Mouse (Mus musculus) heart, embryonic 11.5 days (tissue): Measurements from ENCODE around the gene Chat. TPM values are rescaled to one million over a fixed set of nuclear protein-coding genes. Genes with fewer than 3 reads are reported as not detected.

ENCODE experiments used
- ATAC-seq: fragments of 200-750 bp; cut with Nextera tagmentation; replicated peaks from 2 replicates; pipeline ENCODE4 v1.8.0; 2017; ENCODE audit warnings: moderate library complexity; ENCODE audit not compliant: insufficient number of reproducible peaks, low FRiP score, low TSS enrichment
- H3K27ac ChIP-seq: fragments of 300-500 bp; sonication (generic); 2 replicates; pipeline ENCODE4 v1.5.1; 2014; ENCODE audit warnings: mild to moderate bottlenecking, low read depth, low read length
- H3K27me3 ChIP-seq: fragments of 300-500 bp; sonication (generic); 2 replicates; pipeline ENCODE4 v1.6.1; 2014; ENCODE audit warnings: mild to moderate bottlenecking, low read length, mixed read lengths; ENCODE audit not compliant: control insufficient read depth, insufficient read depth
- H3K36me3 ChIP-seq: fragments of 300-500 bp; sonication (generic); 2 replicates; pipeline ENCODE4 v1.6.1; 2014; ENCODE audit warnings: mild to moderate bottlenecking, low read length, moderate library complexity, mixed read lengths; ENCODE audit not compliant: control insufficient read depth, insufficient read depth
- H3K4me1 ChIP-seq: fragments of 300-500 bp; sonication (generic); 2 replicates; pipeline ENCODE4 v1.6.1; 2014; ENCODE audit warnings: low read length; ENCODE audit not compliant: control insufficient read depth, insufficient read depth
- H3K4me2 ChIP-seq: fragments of 300-500 bp; sonication (generic); 2 replicates; pipeline ENCODE4 v1.6.1; 2014; ENCODE audit warnings: mild to moderate bottlenecking, moderate library complexity
- H3K4me3 ChIP-seq: fragments of 300-500 bp; sonication (generic); 2 replicates; pipeline ENCODE4 v1.5.1; 2014; ENCODE audit warnings: low read depth, low read length
- H3K9ac ChIP-seq: fragments of 300-500 bp; sonication (generic); 2 replicates; pipeline ENCODE4 v1.6.1; 2014; ENCODE audit warnings: mild to moderate bottlenecking, low read depth, low read length, moderate library complexity
- H3K9me3 ChIP-seq: fragments of 300-500 bp; sonication (generic); replicated peaks from 2 replicates; pipeline ENCODE4 v1.6.1; 2016; ENCODE audit warnings: low read length; ENCODE audit not compliant: control insufficient read depth
- WGBS: fragments of 180-500 bp; shearing (Covaris S2); extraction: QIAGEN DNeasy Blood & Tissue Kit; methylation state at CpG from one replicate; pipeline ENCODE4 v1.1.7; 2014; ENCODE audit not compliant: insufficient replicate concordance; 5-methylcytosine and 5-hydroxymethylcytosine counted together
- polyA plus RNA-seq: library from polyadenylated mRNA; unstranded; fragments of >200 nt; fragmentation: Nextera tagmentation; extraction: Ambion mirVana; gene quantifications from 2 replicates; pipeline ENCODE4 v1.2.1, GENCODE M21; 2014

Gene Chat
- polyA plus RNA-seq, 1 experiment from 2014 or later, result not detected

- ATAC-seq, result no peak
- H3K36me3 ChIP-seq, result no peaks in the 10 kb centered on the region
- no peaks in the 10 kb centered on the region for H3K4me1 ChIP-seq
- no peak overlapping the region for H3K4me3 ChIP-seq
- H3K9me3 ChIP-seq, result no peaks in the 10 kb centered on the region; the same call in 1 of the 2 replicates
- WGBS, result 75% methylated on average over 9 of the region's 9 CpGs
- no peak overlapping the region for H3K27ac ChIP-seq
- H3K9ac ChIP-seq, result no peak overlapping the region
- H3K4me2 ChIP-seq, result no peak overlapping the region
- no peaks in the 10 kb centered on the region for H3K27me3 ChIP-seq
Measured at GRCm38 (mm10) chr14:32502764-32503688, 37.2 kb upstream of the Chat start.

GRCm38 (mm10) chr14:32501303-32501702 lies 35.5 kb upstream of the Chat start:
- Histone ChIP-seq H3K36me3 (no peaks in the 10 kb centered on the region), H3K4me3 (no peak overlapping the region)
- ATAC-seq, result no peak

GRCm38 (mm10) chr14:32496115-32496850 lies 30.5 kb upstream of the Chat start:
- Histone ChIP-seq H3K27me3 (peaks cover 10% of the 10 kb centered on the region; the same call in 1 of the 2 replicates), H3K9ac (no peak overlapping the region), H3K4me1 (no peaks in the 10 kb centered on the region; the same call in 1 of the 2 replicates), H3K4me3 (no peak overlapping the region), H3K4me2 (no peak overlapping the region), H3K27ac (no peak overlapping the region), H3K9me3 (no peaks in the 10 kb centered on the region; the same call in 1 of the 2 replicates), H3K36me3 (no peaks in the 10 kb centered on the region)
- 70% methylated on average over 8 of the region's 8 CpGs for WGBS
- ATAC-seq, result no peak

More at GRCm38 (mm10) chr14:32501303-32501702, 35.5 kb upstream of the Chat start:
- WGBS, result 71% methylated on average over 2 of the region's 2 CpGs
- no peaks in the 10 kb centered on the region for H3K4me1 ChIP-seq
- H3K27ac ChIP-seq, result no peak overlapping the region
- H3K4me2 ChIP-seq, result no peak overlapping the region
- no peak overlapping the region for H3K9ac ChIP-seq
- no peaks in the 10 kb centered on the region; the same call in 1 of the 2 replicates for H3K9me3 ChIP-seq
- no peaks in the 10 kb centered on the region for H3K27me3 ChIP-seq

- 20% methylated on average over 13 of the region's 13 CpGs for WGBS
- Histone ChIP-seq H3K4me1 (no peaks in the 10 kb centered on the region; the same call in 1 of the 2 replicates), H3K4me3 (no peak overlapping the region), H3K27ac (no peak overlapping the region), H3K36me3 (no peaks in the 10 kb centered on the region), H3K4me2 (peak overlapping the region; percentile 49), H3K27me3 (peaks cover 10% of the 10 kb centered on the region; the same call in 1 of the 2 replicates), H3K9me3 (no peaks in the 10 kb centered on the region), H3K9ac (no peak overlapping the region)
- no peak for ATAC-seq
Measured at GRCm38 (mm10) chr14:32492521-32492920, 26.7 kb upstream of the Chat start.

DNA sequence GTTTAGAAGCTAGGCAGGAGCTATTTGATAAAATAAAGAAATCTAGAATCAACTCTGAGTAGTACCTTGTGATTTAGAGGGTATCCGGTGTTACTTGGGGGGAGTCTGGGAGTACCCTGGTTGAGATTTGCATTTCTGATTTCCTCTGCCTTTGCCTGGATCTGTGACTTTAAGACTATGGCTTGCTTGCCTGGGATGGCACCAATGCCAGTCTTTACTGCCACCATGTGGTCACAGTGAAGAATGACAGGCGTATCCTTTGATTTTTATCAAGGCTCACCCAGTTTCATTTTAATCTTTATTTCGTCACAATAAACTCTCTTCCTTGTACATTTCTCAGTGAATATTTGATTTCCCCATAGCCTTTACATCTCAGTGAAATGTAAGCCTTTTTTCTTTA lies 16.3 kb upstream of the Chat start:
- Histone ChIP-seq H3K27me3 (no peaks in the 10 kb centered on the region; the same call in 1 of the 2 replicates), H3K9me3 (no peaks in the 10 kb centered on the region), H3K4me3 (no peak overlapping the region), H3K9ac (no peak overlapping the region), H3K4me2 (no peak overlapping the region), H3K36me3 (no peaks in the 10 kb centered on the region), H3K4me1 (no peaks in the 10 kb centered on the region), H3K27ac (no peak overlapping the region)
- no peak for ATAC-seq
- 13% methylated on average over 3 of the region's 3 CpGs for WGBS

- WGBS, result 53% methylated on average over 1 of the region's 1 CpGs
- H3K4me3 ChIP-seq, result no peak overlapping the region
- no peaks in the 10 kb centered on the region for H3K9me3 ChIP-seq
- no peak overlapping the region for H3K27ac ChIP-seq
- no peaks in the 10 kb centered on the region for H3K4me1 ChIP-seq
- H3K4me2 ChIP-seq, result no peak overlapping the region
- peaks cover 2% of the 10 kb centered on the region; the same call in 1 of the 2 replicates for H3K27me3 ChIP-seq
- ATAC-seq, result no peak
- H3K36me3 ChIP-seq, result no peaks in the 10 kb centered on the region
- H3K9ac ChIP-seq, result no peak overlapping the region
Measured at GRCm38 (mm10) chr14:32477581-32477980, 11.8 kb upstream of the Chat start.

- Histone ChIP-seq H3K9me3 (no peaks in the 10 kb centered on the region), H3K36me3 (no peaks in the 10 kb centered on the region), H3K27me3 (0 out of 2 replicates have a peak, but pooled peaks cover 2% of the 10 kb centered on the region), H3K4me1 (no peaks in the 10 kb centered on the region), H3K9ac (no peak overlapping the region), H3K4me3 (no peak overlapping the region), H3K4me2 (no peak overlapping the region), H3K27ac (no peak overlapping the region)
- WGBS, result 70% methylated on average over 6 of the region's 6 CpGs
- ATAC-seq, result no peak
Measured at GRCm38 (mm10) chr14:32476559-32476958, 10.8 kb upstream of the Chat start.

DNA sequence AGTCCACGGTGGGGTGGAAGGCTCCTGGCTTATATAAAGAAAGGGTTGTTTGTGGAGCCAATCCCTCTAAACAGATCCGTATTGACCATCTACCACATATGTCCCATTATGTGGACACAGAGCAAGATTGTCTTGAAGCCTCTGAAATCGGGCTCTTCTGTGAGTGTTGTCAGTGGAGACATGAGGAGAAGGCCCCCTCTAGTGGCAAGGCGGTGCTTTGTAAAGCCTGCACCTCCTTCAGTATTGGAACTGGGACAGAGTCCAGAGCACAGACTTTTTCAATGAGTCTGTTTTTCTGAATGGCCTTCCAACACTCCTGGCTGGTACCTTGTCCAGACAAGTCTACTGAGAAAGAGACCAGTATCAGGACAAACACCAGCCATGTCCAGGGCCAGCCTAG lies 7.2 kb upstream of the Chat start:
- Histone ChIP-seq H3K27me3 (peaks cover 2% of the 10 kb centered on the region; the same call in 1 of the 2 replicates), H3K27ac (no peak overlapping the region), H3K36me3 (no peaks in the 10 kb centered on the region), H3K4me1 (no peaks in the 10 kb centered on the region), H3K4me2 (no peak overlapping the region), H3K9ac (no peak overlapping the region), H3K4me3 (no peak overlapping the region), H3K9me3 (no peaks in the 10 kb centered on the region)
- WGBS, result 10% methylated on average over 4 of the region's 4 CpGs
- no peak for ATAC-seq
